Mouse (Mus musculus): Measurements from ENCODE around the gene Dnmbp.

GRCm38 (mm10) chr19:43852837-43853545 is 87.0 kb downstream of the Dnmbp start:
- no peak for TF ChIP-seq EP300 (IDR thresholded peaks at IDR 0.05; ENCODE audit: low read depth)
- peak; percentile 62 for TF ChIP-seq CTCF (IDR thresholded peaks at IDR 0.05; ENCODE audit: low read depth)

Measured in liver, postnatal 0 days (tissue).